Mouse (Mus musculus): ENCODE data around the gene Emid1.

The Emid1 gene

DNA sequence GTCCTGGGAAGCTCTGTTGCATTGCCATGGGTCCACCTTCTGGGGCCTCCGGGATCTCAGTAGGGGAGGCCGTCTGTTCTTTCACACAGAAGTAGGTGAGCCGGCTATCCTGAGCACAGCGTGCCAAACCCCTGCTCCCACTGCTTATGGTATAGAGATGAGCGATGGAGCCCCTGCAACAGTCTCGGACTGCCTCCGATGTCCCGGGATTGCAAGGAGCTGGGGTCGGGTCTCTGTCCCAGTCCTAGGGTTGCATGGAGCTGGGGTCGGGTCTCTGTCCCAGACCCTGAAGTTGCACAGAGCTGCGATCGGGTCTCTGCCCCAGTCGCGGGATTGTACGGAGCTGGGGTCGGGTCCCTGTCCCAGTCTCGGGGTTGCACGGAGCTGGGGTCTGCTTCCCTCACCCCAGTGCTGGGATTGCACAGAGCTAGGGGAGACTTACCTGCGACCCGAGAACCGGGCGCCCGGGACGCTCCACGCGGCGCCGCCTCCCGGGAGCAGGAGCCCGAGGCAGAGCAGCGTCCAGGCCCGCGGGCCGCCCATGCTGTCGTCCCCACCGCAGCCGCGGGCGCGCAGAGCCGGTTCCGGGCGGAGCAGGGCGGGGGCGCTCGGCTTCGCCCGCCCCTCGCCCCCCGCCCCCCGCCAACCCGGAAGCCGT, at the start of gene Emid1:
Emid1 (minus strand) TSS at position 578 of the 658 bp plus-strand sequence.
- no peak for DNase-seq (ENCODE audit: extremely low read depth, low read depth)

DNA sequence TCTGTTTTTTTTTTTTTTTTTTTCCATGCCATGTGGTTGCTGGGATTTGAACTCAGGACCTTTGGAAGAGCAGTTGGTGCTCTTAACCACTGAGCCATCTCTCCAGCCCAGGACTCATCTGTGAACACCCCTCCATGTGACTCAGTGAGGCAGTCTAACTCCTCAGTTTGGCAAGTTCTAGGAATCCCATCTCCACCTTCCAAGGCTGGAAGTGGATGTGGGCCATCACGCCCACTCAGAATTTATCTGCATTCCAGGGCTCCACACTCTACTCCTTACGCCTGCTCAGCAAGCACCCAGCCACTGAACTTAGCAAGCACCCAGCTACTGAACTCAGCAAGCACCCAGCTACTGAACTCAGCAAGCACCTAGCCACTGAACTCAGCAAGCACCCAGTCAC, 47.8 kb upstream of the Emid1 start:
- DNase-seq (ENCODE audit: extremely low read depth, low read depth) = no peak

DNA sequence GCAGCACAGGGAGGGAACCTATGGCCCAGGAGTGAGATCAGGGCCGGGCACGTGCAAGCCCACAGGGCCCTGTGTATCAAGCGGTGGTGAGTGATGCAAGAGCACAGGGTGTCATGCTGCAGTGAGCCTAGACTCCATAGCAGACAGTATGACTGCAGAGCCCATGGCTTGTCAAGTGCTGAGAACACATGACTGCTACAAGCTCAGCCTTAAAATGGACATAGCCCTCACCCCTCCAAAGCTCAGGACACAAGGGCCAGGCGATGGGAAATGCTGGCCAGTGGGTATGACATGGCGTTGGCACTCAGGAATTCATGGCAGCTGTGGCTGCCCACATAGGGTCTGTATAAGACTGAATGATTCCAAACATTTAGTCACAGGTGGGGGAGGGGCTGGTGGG, 45.0 kb upstream of the Emid1 start:
- DNase-seq (ENCODE audit: extremely low read depth, low read depth) = no peak

DNA sequence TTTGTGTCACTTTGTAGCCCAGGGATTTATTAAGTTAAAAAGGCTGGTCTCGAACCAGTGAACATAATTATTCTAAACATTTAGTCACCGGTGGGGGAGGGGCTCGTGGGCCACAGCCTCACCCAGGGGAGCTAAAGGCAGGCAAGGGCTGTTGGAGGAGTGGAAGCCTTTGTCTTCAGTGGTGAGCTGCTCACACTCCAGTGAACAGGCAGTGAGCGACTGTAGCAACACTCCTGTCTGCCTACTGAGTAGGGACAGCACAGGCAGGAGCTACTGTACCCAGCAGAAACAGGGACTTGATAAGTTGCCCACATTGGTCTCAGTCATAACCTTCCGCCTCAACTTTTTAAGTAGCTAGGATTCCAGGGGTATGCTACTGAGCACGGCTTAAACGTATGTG, 44.5 kb upstream of the Emid1 start:
- no peak for DNase-seq (ENCODE audit: extremely low read depth, low read depth)

DNA sequence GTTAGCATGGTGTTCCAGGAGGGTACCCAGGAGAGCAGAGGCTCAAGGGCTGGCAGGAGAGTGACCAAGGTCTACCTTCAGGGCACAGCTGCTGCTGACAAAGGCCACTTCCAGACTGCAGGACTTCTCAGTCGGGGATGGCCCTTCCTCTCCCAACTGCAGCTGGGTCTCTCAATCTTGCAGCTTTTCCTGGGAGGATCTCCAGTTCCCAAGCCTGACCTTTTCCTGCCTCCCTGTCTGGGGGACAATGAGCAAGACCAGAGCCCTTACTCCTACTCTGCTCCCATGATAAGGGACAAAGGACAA, 41.5 kb upstream of the Emid1 start:
- DNase-seq (ENCODE audit: extremely low read depth, low read depth) = no peak

DNA sequence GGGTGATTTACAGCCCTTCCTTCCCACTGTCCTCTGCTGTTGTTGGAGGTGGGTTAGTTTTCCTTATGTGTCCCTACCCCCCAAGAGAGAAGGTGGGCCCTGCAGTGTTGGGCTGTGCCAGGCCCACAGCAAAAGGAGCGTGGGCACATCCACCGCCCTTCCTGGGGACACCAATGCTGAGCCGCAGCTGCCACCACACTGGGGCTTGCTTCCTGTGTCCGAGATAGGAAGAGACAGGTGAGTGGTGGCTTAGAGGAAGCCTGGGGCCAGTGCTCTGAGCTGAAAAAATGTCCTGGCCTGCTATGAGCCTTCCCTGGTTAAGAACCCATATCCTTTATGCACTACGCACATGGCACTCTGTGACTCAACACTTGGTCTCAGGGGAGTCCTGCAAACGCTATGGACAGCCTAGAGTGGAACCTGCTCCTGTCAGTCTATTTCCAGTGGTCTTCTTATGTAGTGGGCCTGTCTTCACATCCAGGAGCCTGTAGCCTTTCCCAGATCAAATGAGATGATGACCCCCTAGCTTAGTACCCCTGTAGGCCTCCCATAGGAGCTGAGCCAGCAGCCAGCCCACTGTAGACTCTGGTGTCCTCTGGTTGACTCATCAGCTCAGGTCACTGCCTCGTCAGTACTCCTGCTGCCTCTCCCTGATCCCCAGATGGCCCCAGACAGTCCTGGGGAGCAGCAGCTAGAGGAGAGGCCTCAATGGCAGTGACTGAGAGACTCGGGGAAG, 41.0 kb upstream of the Emid1 start:
- DNase-seq (ENCODE audit: extremely low read depth, low read depth) = no peak

DNA sequence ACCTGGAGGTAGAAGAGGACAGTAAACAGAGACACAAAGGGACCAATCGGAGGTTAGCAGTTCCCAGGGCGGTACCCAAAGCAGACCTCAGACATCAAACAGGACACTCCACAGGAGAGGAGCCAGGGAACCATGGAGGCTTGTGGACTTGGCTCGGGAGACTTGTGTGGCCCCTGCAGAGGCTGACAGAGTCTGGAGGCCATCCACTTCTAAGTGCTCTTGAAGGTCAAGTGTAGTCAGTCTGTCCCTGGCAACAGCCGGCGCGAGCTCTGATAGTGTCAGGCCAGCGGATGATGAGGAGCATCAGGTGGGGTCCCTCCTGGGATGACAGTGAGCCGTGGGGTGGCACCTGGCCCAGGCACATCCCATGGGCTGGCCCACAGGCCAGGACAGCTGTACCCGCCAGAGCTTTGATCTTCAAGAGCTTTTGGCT, 40.0 kb upstream of the Emid1 start:
- no peak for DNase-seq (ENCODE audit: extremely low read depth, low read depth)

DNA sequence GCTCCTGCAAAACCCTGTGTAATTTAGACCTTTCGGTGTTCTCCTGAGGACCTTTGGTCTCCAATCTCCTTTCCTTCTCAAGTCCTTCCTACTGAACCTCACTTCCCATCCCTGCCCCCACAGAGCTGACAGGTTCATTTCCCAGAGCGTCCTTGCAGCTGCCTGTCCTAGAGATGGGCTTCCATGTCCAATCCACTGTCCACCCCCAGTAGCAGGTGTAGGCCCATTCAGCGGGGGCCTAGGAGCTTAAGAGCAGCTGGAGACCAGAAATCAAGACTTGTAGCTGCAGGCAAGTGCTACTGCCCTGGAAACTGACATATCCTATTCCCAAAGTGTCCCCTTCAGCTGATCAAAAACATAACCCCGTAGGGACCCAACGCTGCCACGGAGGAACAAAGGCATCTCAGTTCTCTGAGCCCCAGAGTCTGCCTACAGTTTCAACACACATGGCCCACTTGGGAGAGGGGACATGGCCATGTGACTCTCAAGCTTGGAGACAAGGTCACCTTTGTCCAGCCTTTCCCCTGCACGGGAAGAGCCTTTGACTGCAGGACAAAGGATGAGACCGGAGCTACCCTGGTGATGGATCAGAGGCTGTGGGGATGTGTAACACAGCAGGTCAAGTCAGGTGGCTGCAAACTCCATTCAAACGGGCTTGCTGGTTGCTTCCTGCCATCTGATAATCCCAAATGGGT, 37.3 kb upstream of the Emid1 start:
- DNase-seq (ENCODE audit: extremely low read depth, low read depth) = no peak

DNA sequence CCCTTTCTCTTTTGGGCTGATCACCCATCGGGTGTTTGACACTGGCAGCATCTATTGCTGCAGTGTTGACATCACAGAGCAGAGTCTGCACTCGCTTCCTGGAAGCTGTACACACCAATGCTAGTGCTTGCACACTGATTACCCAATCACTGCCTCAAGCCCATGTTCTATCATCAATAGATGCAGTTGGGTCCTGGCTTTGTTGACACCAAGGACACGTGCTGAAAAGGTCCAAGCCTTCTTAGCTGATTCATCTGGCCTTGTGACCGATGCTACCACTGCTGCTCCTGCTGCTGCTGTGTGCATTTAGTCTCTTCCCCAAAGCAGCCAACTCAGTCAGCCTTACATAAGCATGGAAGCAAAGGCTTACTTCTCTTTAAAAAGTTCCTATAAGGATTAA, 36.1 kb upstream of the Emid1 start:
- DNase-seq (ENCODE audit: extremely low read depth, low read depth) = no peak

DNA sequence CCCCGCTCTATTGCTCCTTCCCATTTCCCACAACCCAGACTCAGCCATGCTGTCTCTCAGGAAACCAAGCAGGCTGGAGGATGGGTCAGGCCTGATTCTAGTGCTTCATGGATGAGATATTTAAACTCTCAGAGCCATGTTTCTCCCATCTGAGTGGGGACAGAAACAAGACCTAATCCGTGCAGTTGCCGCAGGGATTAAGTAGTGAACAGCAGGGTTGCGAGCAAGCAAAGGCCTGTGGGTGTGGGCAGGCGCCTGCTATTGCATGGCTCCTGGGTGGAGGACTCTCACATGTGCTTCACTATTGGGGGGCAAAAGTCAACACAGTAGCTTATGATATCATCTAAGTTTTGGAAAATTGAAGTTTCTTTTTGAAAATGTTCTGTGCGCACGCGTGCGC, 32.8 kb upstream of the Emid1 start:
- DNase-seq (ENCODE audit: extremely low read depth, low read depth) = no peak

DNA sequence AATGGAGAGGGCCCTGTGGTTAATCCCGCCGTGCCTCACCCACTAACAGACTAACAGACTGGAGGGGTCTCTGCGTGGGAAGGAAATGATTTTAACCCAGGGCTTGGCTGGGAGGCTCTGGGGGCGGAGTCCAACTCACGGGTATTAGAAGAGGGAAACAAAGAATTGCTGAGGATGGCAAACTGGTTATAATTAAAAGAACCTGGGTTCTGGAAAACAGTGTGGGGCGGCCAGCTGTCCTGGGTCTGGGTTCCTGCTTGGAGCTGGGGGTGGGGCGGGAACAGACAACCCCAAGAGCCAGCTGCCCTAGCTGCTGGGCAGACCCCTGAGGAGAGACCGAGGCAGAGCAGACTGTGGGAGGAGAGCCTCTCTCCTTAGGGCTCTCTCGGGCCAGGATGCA, 32.2 kb upstream of the Emid1 start:
- no peak for DNase-seq (ENCODE audit: extremely low read depth, low read depth)

DNA sequence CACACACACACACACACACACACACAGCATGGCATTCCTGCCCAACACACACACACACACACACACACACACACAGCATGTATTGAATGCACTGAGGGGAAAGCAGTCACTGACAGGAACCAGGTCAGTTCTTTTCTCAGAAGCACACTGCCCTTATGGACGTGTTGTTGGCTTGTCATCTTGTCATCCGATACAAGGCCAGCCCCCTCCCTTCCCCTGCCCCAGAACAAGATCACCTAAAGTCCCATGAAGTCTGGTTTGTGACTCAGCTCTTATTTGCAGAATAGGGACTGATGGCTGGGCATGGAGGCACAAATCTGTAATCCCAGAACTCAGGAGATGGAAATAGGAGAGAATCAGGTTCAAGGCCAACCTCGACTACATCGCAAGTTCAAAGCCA, 30.8 kb upstream of the Emid1 start:
- no peak for DNase-seq (ENCODE audit: extremely low read depth, low read depth)

DNA sequence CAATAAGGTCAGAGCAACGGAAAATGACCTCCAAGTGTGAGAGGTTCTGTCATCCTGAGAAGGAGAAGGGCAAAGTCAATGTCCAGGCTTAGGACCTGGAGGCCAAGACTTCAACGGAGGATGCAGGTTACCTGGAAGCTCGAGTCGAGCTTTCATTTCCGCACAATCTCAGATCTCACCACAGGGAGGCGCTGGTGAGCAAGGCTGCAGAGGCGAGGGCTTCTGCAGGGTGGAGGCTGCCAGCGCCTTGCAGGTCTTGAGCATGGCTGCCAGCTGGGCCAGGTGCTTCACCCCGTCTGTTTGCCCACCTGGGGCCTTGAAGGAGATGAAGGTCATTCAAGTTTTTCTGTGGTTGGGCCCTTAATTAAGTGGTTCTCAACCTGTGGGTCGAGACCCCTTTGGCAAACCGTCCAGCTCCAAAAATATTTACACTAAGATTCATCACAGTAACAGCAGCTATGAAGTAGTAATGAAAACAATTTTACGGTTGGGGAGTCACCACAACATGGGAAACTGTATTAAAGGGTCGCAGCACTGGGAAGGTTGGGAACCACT, 29.9 kb upstream of the Emid1 start:
- DNase-seq (ENCODE audit: extremely low read depth, low read depth) = peak; percentile 44

DNA sequence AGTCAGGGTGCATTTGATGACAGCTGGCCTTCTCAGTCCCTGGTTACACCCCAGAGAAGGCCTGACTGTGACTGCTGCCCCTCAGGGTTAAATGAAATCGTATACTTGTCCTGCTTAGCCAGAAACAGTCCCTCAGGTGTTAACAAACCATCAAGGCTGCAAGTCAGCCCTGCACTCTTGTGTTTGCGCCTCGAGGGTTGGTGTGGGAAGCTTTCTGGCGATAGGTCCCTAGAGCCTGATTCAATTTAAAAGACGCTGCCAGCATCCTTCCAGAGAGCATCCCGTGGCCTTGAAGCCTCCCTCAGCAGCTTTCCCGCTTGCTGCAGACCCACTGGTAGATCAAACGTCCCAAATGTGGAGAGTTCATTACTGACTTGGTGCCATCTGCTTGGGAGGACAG, 27.3 kb upstream of the Emid1 start:
- no peak for DNase-seq (ENCODE audit: extremely low read depth, low read depth)

DNA sequence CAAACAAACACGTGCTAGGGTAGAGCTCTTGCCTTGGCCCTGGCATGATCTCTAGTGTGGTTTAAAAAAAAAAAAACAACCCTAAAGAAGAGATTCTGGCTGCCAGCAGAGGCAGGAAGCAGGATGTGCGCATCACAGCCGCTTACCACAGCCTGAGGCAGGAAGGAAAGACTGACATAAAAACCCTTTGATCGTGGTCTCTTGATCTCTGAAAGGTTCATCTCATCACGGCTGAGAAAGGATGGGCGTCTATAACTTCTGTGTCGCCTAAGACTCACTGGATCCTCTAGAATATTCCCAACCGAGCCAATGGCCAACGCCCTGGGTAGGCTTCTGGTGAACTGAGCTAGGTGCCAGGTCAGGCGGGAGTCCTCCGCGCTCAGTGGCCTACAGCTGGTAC, 25.1 kb upstream of the Emid1 start:
- DNase-seq (ENCODE audit: extremely low read depth, low read depth) = no peak

DNA sequence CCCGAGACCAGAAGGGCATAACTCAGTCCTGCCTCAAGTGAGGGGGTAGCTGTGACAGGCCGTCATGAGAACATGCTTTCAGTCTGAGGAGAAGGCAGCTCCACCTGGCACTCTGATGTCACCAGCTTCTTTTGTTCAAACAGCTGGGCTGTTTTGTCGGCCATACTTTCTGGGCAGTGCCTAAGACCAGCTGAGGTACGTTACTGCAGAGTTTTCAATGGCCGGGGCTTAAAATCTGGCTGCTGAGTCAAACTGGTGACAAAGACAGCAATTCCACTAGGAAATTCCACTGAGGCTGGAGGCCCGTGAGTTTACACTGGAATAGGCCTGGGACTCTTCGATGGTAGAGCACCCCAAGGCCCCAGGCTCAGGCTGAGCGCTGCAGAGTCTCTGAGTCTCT, 24.6 kb upstream of the Emid1 start:
- no peak for DNase-seq (ENCODE audit: extremely low read depth, low read depth)

DNA sequence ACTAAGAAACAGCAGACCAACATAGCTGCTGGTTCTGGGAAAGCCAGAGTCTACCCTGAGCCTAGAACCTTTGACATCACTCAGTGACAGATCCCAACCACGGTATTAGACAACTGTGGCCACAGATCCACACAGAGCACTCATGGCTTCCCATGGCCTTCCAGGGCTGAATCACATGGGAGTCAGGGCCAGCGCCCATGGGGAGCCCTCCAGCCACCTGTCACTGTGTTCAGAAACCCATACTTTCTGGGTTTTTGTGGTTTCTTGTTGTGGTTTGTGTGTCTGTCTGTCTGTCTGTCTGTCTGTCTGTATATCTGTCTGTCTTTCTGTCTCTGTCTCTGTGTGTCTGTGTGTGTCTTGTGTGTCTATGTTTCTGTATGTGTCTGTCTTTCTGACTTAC, 23.8 kb upstream of the Emid1 start:
- no peak for DNase-seq (ENCODE audit: extremely low read depth, low read depth)

DNA sequence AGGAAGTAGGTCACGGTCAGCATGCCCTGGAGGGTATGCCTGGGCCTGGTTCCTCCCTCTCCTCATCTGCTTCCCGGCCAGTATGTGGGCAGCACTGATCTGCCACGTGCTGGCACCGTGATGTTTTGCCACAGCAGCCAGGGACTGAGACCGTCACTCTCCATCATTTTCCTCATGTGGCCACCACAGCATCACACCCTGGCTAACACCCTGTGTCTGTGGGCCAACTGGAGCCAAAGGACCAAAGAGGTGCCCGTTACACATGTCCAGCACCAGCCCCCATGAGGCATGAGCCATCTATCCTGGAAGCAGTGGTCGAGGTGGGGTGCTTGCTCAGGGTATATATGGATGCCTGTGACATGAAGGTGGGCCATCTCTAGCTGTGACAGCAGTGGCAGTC, 23.1 kb upstream of the Emid1 start:
- no peak for DNase-seq (ENCODE audit: extremely low read depth, low read depth)

DNA sequence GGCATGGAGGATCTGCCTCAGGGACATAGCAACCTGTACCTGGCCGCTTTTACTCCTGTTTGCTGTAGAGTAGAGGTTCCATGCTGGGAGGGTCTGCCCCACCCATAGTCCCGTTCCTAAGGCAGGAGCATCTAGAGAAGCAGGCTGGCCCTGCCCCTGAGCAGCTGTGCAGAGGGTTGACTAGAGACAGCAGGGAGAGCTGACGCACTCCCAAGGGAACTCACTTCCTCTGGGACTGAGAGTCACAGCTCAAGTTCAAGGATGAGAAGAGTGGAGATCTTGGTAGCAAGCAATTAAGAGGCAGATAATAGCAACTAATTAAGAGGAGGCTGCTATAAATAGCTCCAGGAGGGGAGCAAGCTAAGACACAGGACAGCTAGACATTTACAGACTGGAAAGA, 20.8 kb upstream of the Emid1 start:
- DNase-seq (ENCODE audit: extremely low read depth, low read depth) = no peak

DNA sequence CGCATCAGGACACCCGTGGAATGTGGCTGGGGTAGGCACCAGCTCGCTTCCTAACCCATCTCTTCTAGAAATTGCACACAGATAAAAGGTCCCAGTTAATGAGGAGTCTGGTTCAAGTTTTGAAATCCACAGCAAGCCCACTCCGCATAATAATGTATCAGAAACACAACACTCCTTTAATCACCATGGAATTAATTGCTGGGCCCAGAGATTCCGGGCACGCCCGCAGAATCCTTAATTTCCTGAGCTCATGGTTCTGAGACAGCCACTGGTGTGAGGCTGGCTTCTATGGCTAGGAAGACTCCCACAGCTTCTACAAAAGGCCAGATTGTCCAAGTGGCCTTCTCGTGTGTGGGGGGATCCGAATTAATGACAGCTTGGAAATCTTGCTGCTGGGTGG, 15.3 kb upstream of the Emid1 start:
- no peak for DNase-seq (ENCODE audit: extremely low read depth, low read depth)

DNA sequence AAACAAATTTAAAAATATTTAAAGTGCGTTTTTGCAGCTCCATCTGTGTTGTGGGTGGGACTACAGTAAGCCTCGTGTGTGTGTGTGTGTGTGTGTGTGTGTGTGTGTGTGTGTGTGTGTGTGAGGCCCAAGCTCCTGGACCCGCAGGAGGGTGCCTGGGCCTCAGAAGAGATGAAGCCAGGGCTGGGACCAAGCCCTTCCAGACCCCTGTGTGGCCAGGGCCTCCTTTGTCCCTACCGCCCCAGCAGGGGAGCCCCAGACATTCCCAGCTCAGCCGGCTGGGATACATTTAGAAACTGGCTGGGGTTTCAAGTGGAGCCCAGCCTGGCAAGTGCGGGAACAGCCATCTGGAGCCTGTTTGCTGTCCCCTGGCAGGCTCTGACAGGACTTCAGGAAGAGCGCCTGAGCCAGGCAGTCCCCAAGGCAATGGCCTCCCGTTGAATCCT, 13.4 kb upstream of the Emid1 start:
- no peak for DNase-seq (ENCODE audit: extremely low read depth, low read depth)

DNA sequence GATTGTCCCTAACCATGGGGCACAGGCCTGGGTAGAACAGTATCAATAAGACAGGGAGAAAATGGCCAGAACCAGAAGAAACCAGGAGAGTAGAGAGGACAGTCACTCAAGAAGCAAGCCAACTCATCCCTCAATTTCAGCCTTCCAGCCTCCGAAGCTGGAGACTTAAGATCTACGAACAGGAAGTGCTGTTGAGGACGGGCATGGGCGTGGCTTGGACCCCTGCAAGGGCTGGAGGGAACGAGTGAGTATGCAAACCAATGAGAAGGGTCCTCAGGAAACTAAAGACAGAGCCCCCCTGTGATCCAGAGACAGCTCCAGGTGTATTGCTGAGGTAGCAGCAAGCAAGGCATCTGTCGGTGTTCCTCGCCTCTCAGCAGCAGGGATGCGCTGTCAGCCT, 12.3 kb upstream of the Emid1 start:
- no peak for DNase-seq (ENCODE audit: extremely low read depth, low read depth)

DNA sequence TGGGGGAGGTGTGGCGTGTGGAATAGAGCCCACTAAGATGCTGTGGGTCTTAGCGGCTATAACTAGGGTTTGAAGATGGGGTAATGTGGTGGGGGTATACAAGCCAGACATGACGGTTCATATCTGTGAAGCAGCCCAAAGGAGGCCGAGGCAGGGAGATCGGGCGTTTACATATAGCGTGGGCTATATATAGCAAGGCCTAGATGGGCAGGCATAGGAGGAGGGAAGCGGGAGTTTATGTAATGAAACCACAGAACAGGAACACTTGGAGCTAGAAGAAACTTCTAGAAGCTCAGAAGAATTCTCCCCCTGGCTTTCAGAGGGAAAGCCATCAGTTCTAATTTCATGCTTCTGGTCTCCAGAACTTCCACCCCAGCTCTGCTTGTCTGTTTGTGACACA, 11.4 kb upstream of the Emid1 start:
- DNase-seq (ENCODE audit: extremely low read depth, low read depth) = no peak
